Mouse (Mus musculus): ENCODE results near the gene Serping1. TPM values are rescaled to one million over a fixed set of nuclear protein-coding genes. Genes with fewer than 3 reads are reported as not detected.

Serping1 gene
- total and polyA plus RNA-seq, 2 experiments: 298 to 1,033 TPM

DNA sequence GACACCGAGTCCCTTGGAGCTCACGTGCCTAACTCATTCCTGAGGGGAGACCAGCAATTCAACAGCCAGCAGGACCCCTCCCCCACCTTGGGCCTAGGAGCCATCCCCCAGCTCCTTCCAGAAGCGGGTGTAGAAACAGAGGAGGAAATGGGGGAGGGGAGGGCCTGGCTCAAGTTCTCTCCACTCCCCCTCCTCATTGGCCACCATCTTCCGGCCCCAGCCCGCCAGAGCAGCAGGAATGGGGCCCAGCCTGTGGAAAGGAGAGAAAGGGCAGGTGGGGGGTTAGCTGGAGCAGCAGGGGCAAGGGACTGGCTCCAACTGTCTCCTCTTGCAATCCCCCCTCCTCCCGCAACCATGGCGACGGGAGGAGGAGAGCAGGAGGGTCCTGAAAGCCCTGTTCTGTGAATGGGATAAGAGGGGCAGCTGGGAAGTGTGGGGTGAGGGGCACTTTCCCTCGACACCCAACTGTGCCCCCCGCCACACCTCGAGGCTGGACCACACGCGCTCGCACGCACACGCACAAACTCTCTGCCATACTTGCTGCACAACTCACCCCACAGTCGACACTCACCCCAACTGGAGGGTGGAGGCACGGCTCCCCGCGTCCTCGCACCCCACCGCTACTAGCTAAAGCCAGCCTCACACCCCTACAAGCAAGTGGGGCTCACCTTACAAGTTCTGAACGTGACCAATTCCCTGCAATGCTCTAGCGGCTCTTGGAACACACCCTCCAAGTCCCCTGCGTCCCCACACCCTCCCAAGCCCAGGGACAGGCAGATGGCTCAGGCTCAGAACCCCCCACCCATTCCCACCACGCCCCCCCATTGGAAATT, 32.6 kb downstream of the Serping1 start:
- Histone ChIP-seq H3K4me1 (ENCODE audit: control insufficient read depth, insufficient read depth, low read length) (peaks cover 11% of the 10 kb centered on the region), H3K9ac (ENCODE audit: low read depth, low read length) (peak overlapping the region; percentile 74), H3K79me2 (ENCODE audit: control insufficient read depth, insufficient read depth, low read length) (0 out of 2 replicates have a peak, but pooled peaks cover 3% of the 10 kb centered on the region), H3K27ac (replicated peaks; ENCODE audit: insufficient read depth, low read depth, low read length) (peak overlapping the region; percentile 88), H3K36me3 (ENCODE audit: control insufficient read depth, insufficient read depth, low read length) (no peaks in the 10 kb centered on the region), H3K4me3 (ENCODE audit: insufficient read depth, low read depth, low read length) (peak overlapping the region; percentile 66), H3K27me3 (ENCODE audit: control insufficient read depth, insufficient read depth, low read length) (no peaks in the 10 kb centered on the region)
- TF ChIP-seq CTCF (IDR thresholded peaks at IDR 0.05; ENCODE audit: low read depth, low read length) (no peak), POLR2A (IDR thresholded peaks at IDR 0.05; ENCODE audit: extremely low read depth, insufficient read depth, low read length) (no peak)
- WGBS: 3% methylated on average over 26 of the region's 26 CpGs
- no peak for DNase-seq (ENCODE audit: extremely low read depth, low read depth, low spot score)

DNA sequence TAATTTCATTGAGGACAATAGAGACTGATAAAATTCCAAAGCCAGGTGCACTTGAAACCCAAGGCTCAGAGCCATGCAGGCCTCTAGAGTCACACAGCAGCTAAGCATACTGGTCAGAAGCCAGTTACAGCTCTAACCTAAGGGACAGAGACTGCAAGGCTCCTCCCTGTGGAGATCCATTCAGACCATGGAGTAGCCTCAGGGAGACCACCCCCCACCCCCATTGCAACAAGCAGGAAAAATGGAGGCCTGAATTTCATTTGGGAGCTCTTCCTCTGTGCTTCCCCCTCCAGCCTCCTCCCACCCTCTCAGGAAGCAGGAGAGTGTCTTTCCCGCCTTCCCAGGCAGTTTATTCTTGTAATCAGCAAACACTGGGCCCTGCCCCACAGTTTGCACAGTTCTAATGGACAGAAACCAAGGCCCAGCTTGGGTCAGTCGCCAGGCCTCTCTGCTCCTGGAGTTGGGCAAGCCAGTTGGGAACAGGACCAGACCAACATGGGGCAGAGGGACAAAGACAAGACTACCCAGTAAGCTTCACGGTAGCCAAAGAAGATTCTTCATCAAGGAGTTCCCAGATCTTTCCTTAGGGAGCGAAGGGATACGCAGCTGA, 33.3 kb downstream of the Serping1 start:
- WGBS: 8% methylated on average over 5 of the region's 5 CpGs
- TF ChIP-seq POLR2A (IDR thresholded peaks at IDR 0.05; ENCODE audit: extremely low read depth, insufficient read depth, low read length) (0 out of 2 replicates have a peak, but pooled peaks have one; percentile 47), CTCF (IDR thresholded peaks at IDR 0.05; ENCODE audit: low read depth, low read length) (no peak)
- H3K4me1 ChIP-seq (ENCODE audit: control insufficient read depth, insufficient read depth, low read length): peaks cover 11% of the 10 kb centered on the region

DNA sequence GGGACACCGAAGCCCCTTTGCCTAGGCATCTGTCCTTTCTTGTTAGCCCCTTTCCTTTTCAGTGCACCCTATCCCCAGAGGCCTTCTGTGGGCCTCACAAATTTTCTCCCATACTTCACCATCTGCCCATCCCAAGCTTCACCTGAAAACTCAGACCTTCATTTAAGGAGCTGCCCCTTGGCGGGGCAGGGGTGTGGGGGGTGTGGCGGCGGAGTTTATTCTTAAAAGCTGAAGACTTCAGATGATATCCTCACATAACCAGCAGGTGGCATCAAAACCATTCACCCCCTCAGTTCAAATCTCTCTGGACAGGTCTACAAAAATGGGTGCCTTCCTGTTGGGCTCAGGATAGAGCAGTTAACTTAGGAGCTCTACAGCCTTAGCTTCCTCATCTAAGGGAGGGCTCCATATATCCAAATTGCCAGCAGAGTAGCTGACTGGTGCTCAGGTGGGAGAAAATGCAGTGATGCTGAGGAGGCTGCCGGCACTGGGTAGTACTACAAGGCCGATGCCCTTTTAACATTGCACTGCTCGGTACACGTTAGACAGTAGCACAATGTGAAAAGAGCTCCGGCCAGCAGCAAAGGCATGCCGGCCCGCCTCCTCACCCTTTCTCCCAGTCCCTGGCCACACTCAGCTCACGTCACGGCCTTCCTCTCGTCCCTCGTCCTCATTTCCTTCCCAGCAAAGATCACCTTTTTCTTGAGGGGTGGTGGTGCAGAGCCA, 34.5 kb downstream of the Serping1 start:
- H3K4me3 ChIP-seq (ENCODE audit: insufficient read depth, low read depth, low read length): no peak overlapping the region
- 0 out of 2 replicates have a peak, but pooled peaks cover 3% of the 10 kb centered on the region for H3K79me2 ChIP-seq (ENCODE audit: control insufficient read depth, insufficient read depth, low read length)
- H3K27ac ChIP-seq (replicated peaks; ENCODE audit: insufficient read depth, low read depth, low read length): no peak overlapping the region; the same call in 1 of the 2 replicates
- TF ChIP-seq POLR2A (IDR thresholded peaks at IDR 0.05; ENCODE audit: extremely low read depth, insufficient read depth, low read length): 0 out of 2 replicates have a peak, but pooled peaks have one; percentile 6
- TF ChIP-seq CTCF (IDR thresholded peaks at IDR 0.05; ENCODE audit: low read depth, low read length): peak; percentile 28; the same call in 1 of the 2 replicates
- peaks cover 11% of the 10 kb centered on the region for H3K4me1 ChIP-seq (ENCODE audit: control insufficient read depth, insufficient read depth, low read length)
- no peaks in the 10 kb centered on the region for H3K27me3 ChIP-seq (ENCODE audit: control insufficient read depth, insufficient read depth, low read length)
- no peaks in the 10 kb centered on the region for H3K36me3 ChIP-seq (ENCODE audit: control insufficient read depth, insufficient read depth, low read length)
- peak; percentile 57 for DNase-seq (ENCODE audit: extremely low read depth, low read depth, low spot score)
- 67% methylated on average over 15 of the region's 15 CpGs for WGBS
- H3K9ac ChIP-seq (ENCODE audit: low read depth, low read length): peak overlapping the region; percentile 41; the same call in 1 of the 2 replicates

More for the DNA sequence above, 33.3 kb downstream of the Serping1 start:
- H3K4me3 ChIP-seq (ENCODE audit: insufficient read depth, low read depth, low read length): peak overlapping the region; percentile 66
- H3K36me3 ChIP-seq (ENCODE audit: control insufficient read depth, insufficient read depth, low read length): no peaks in the 10 kb centered on the region
- H3K27me3 ChIP-seq (ENCODE audit: control insufficient read depth, insufficient read depth, low read length): no peaks in the 10 kb centered on the region
- peak overlapping the region; percentile 74 for H3K9ac ChIP-seq (ENCODE audit: low read depth, low read length)
- DNase-seq (ENCODE audit: extremely low read depth, low read depth, low spot score): peak; percentile 94
- 0 out of 2 replicates have a peak, but pooled peaks cover 3% of the 10 kb centered on the region for H3K79me2 ChIP-seq (ENCODE audit: control insufficient read depth, insufficient read depth, low read length)
- peak overlapping the region; percentile 88 for H3K27ac ChIP-seq (replicated peaks; ENCODE audit: insufficient read depth, low read depth, low read length)

DNA sequence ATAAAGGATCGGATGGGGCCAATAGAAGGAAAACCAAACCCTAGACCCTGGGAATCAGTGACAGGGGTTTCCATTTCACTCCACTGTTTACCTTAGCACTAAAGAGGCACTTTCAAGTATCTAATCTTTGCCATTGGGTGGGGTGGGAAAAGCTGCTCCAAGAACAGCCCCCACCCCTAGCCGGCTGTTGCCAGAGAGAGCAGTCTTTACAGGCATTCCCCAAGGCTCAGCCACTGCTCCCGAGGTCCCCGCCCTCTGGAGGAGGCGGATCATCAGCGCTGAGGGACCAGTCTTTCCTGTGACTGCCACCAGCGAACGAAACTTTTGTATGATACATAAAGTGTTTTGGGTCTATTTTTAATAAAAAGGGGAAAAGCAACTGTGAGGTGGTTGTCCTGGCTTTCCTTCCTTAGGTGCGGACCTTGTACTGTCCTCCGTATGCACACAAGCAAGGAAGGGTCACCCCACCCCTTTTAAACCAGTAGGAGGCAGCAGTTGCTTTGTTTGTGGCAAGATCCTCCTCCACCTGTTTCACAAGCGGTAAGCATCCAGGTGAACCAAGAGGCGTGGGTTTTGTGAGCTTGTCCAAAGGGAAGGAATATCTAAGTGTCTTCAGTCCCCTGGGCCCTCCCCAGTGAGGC, 36.9 kb downstream of the Serping1 start:
- Histone ChIP-seq H3K79me2 (ENCODE audit: control insufficient read depth, insufficient read depth, low read length) (0 out of 2 replicates have a peak, but pooled peaks cover 3% of the 10 kb centered on the region), H3K27me3 (ENCODE audit: control insufficient read depth, insufficient read depth, low read length) (no peaks in the 10 kb centered on the region), H3K4me1 (ENCODE audit: control insufficient read depth, insufficient read depth, low read length) (peaks cover 14% of the 10 kb centered on the region), H3K27ac (replicated peaks; ENCODE audit: insufficient read depth, low read depth, low read length) (0 out of 2 replicates have a peak overlapping the region, but pooled peaks have one; percentile 3), H3K9ac (ENCODE audit: low read depth, low read length) (peak overlapping the region; percentile 15), H3K36me3 (ENCODE audit: control insufficient read depth, insufficient read depth, low read length) (no peaks in the 10 kb centered on the region), H3K4me3 (ENCODE audit: insufficient read depth, low read depth, low read length) (0 out of 2 replicates have a peak overlapping the region, but pooled peaks have one; percentile 1)
- 1% methylated on average over 12 of the region's 12 CpGs for WGBS
- TF ChIP-seq CTCF (IDR thresholded peaks at IDR 0.05; ENCODE audit: low read depth, low read length): peak; percentile 66
- TF ChIP-seq POLR2A (IDR thresholded peaks at IDR 0.05; ENCODE audit: extremely low read depth, insufficient read depth, low read length): no peak
- peak; percentile 81 for DNase-seq (ENCODE audit: extremely low read depth, low read depth, low spot score)

DNA sequence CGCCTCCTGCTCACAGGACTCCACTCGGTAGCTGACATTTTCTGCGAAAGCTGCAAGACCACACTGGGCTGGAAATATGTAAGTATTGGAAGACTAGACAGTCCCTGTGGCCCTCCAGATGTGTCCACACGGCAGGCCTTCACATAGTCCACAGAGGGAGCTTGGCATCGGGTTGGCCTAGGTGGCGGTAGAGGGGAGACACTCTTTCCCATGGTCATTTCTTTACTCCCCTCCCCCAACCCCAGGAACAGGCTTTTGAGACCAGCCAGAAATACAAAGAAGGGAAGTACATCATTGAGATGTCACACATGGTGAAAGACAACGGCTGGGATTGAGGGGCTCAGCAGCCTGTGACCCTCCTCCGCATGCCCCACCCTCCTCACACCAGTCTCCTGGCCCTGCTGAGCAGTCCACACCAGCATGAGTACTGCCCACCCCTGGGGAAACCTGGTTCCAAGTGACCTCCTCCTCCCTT, 37.8 kb downstream of the Serping1 start:
- Histone ChIP-seq H3K9ac (ENCODE audit: low read depth, low read length) (no peak overlapping the region), H3K27me3 (ENCODE audit: control insufficient read depth, insufficient read depth, low read length) (no peaks in the 10 kb centered on the region), H3K27ac (replicated peaks; ENCODE audit: insufficient read depth, low read depth, low read length) (no peak overlapping the region), H3K79me2 (ENCODE audit: control insufficient read depth, insufficient read depth, low read length) (0 out of 2 replicates have a peak, but pooled peaks cover 1% of the 10 kb centered on the region), H3K4me1 (ENCODE audit: control insufficient read depth, insufficient read depth, low read length) (peaks cover 14% of the 10 kb centered on the region), H3K36me3 (ENCODE audit: control insufficient read depth, insufficient read depth, low read length) (no peaks in the 10 kb centered on the region), H3K4me3 (ENCODE audit: insufficient read depth, low read depth, low read length) (no peak overlapping the region)
- no peak for TF ChIP-seq POLR2A (IDR thresholded peaks at IDR 0.05; ENCODE audit: extremely low read depth, insufficient read depth, low read length)
- TF ChIP-seq CTCF (IDR thresholded peaks at IDR 0.05; ENCODE audit: low read depth, low read length): peak; percentile 26; the same call in 1 of the 2 replicates
- no peak for DNase-seq (ENCODE audit: extremely low read depth, low read depth, low spot score)
- WGBS: 19% methylated on average over 8 of the region's 8 CpGs

Measured in liver, adult 2 months (tissue).